Mouse (Mus musculus): Measurements from ENCODE around the gene Pptc7. TPM values are rescaled to one million over a fixed set of nuclear protein-coding genes. Genes with fewer than 3 reads are reported as not detected.

Pptc7 gene
- total RNA-seq, 2 experiments from 2014 or later = 85.5 to 87.2 TPM

Other genes with a start within 250 kb of the Pptc7 start
- gene Cux2, start 234.3 kb upstream of the Pptc7 start, total RNA-seq (2021) = 10 to 100 TPM; 24.8 to 27.0 TPM
- gene Myl2, start 183.4 kb upstream of the Pptc7 start, total RNA-seq (2021) = over 10,000 TPM; 16,479 to 17,190 TPM
- gene Ccdc63, start 143.5 kb upstream of the Pptc7 start, total RNA-seq (2021) = not detected
- gene Ppp1cc, start 126.1 kb upstream of the Pptc7 start, total RNA-seq (2021) = 100 to 1,000 TPM; 121 to 152 TPM
- gene Hvcn1, start 77.6 kb upstream of the Pptc7 start, total RNA-seq (2021) = 1 to 10 TPM; 1.4 TPM
- gene Tctn1, start 19.9 kb upstream of the Pptc7 start, total RNA-seq (2021) = 1 to 10 TPM; 5.2 to 6.7 TPM
- 1 to 10 TPM; 1.4 to 1.5 TPM for gene Rad9b, start 69.9 kb downstream of the Pptc7 start, total RNA-seq (2021)
- gene Vps29, start 70.0 kb downstream of the Pptc7 start, total RNA-seq (2021) = 100 to 1,000 TPM in 1 of 2 experiments, 10 to 100 TPM in 1; 86.7 to 103 TPM
- 10 to 100 TPM; 23.1 to 25.6 TPM for gene Gpn3, start 87.5 kb downstream of the Pptc7 start, total RNA-seq (2021)
- 10 to 100 TPM; 15.1 to 16.5 TPM for gene Fam216a, start 88.0 kb downstream of the Pptc7 start, total RNA-seq (2021)
- gene Arpc3, start 107.5 kb downstream of the Pptc7 start, total RNA-seq (2021) = 100 to 1,000 TPM; 104 to 115 TPM
- 10 to 100 TPM; 33.9 to 37.5 TPM for gene Anapc7, start 137.3 kb downstream of the Pptc7 start, total RNA-seq (2021)
- 1,000 to 10,000 TPM; 9,386 to 9,784 TPM for gene Atp2a2, start 217.9 kb downstream of the Pptc7 start, total RNA-seq (2021)